ENCODE assay signal across 21 mouse cellular contexts in genomic region chr10:122851267-122852160, GRCm38 (mm10).
DNase-seq lines count a peak whose midpoint lies in the region; ATAC-seq lines count a peak whose summit lies in the region.
"Had no signal": no experiment of that assay in that cellular context is flagged by ENCODE, and none has a peak within 500 bp of the region (broad histone marks: within the 10 kb centered on the region; RNA-seq: fewer than 3 reads in every experiment).

No protein-coding gene starts in this region.

- H3K27me3 ChIP-seq in limb, embryonic 15.5 days: no peaks in the 10 kb centered on the region
- no peaks in the 10 kb centered on the region for H3K27me3 ChIP-seq in limb, embryonic 10.5 days (ENCODE audit: low read depth, poor library complexity, severe bottlenecking)
- H3K27me3 ChIP-seq: embryonic facial prominence, embryonic 12.5 days; liver, embryonic 12.5 days; midbrain, embryonic 15.5 days had no signal

- H3K9me3 ChIP-seq in limb, embryonic 15.5 days: no peaks in the 10 kb centered on the region
- no peaks in the 10 kb centered on the region for H3K9me3 ChIP-seq in limb, embryonic 10.5 days (replicated peaks)
- H3K9me3 ChIP-seq: embryonic facial prominence, embryonic 12.5 days; hindbrain, embryonic 10.5 days; liver, embryonic 12.5 days; midbrain, embryonic 15.5 days had no signal

- 60% methylated on average over 16 of the region's 16 CpGs for WGBS in limb, embryonic 15.5 days
- 91% methylated on average over 16 of the region's 16 CpGs for WGBS in limb, embryonic 10.5 days

- no peak overlapping the region for H3K4me3 ChIP-seq in limb, embryonic 15.5 days
- H3K4me3 ChIP-seq in limb, embryonic 10.5 days: no peak overlapping the region
- H3K4me3 ChIP-seq: embryonic facial prominence, embryonic 12.5 days; hindbrain, embryonic 10.5 days; liver, embryonic 12.5 days; midbrain, embryonic 15.5 days; myocyte had no signal

- no peak for ATAC-seq in limb, embryonic 15.5 days (ENCODE audit: insufficient number of reproducible peaks, low FRiP score, low TSS enrichment, low read depth)
- ATAC-seq: forebrain, embryonic 14.5 days; liver, embryonic 12.5 days; midbrain, embryonic 15.5 days had no signal

- peak overlapping the region; percentile 43 for H3K27ac ChIP-seq in limb, embryonic 15.5 days
- H3K27ac ChIP-seq in limb, embryonic 10.5 days: no peak overlapping the region
- H3K27ac ChIP-seq: embryonic facial prominence, embryonic 12.5 days; hindbrain, embryonic 10.5 days; kidney, postnatal 0 days; liver, embryonic 12.5 days; midbrain, embryonic 15.5 days had no signal

- peak; percentile 48 to 64 for DNase-seq in heart, adult 18-20 months
- DNase-seq in heart, postnatal 25 days (ENCODE audit: low spot score): no peak
- no peak for DNase-seq in limb, embryonic 10.5 days (ENCODE audit: low spot score)
- DNase-seq in left cerebral cortex, adult 9 months (ENCODE audit: low spot score in 2 of 2): peak; percentile 36 to 73
- DNase-seq in right cerebral cortex, postnatal 36 days (ENCODE audit: low spot score in 2 of 2): peak; percentile 34 to 72
- no peak for DNase-seq in layer of hippocampus, postnatal 14 days (ENCODE audit: low spot score in 2 of 2)
- DNase-seq: adrenal gland, adult 8-10 months; cerebellum, adult 9-10 months; gastrocnemius, postnatal 25 days; kidney, adult 18-20 months; lung, adult 2 months; lung, postnatal 36 days; thymus, postnatal 14 days had no signal

- H3K9ac ChIP-seq in limb, embryonic 15.5 days: no peak overlapping the region
- H3K9ac ChIP-seq: embryonic facial prominence, embryonic 12.5 days; liver, embryonic 12.5 days; midbrain, embryonic 15.5 days had no signal

- intact Hi-C loops in heart, postnatal 25 days (cut with DNase I): no loop called here

- peaks cover 40% of the 10 kb centered on the region for H3K4me1 ChIP-seq in limb, embryonic 15.5 days
- H3K4me1 ChIP-seq in limb, embryonic 10.5 days: peaks cover 29% of the 10 kb centered on the region

- H3K4me2 ChIP-seq in limb, embryonic 15.5 days: no peak overlapping the region
- H3K4me2 ChIP-seq: embryonic facial prominence, embryonic 12.5 days; liver, embryonic 12.5 days; midbrain, embryonic 15.5 days had no signal

- H3K36me3 ChIP-seq in limb, embryonic 15.5 days: no peaks in the 10 kb centered on the region
- H3K36me3 ChIP-seq in limb, embryonic 10.5 days: no peaks in the 10 kb centered on the region
- H3K36me3 ChIP-seq: embryonic facial prominence, embryonic 12.5 days; hindbrain, embryonic 10.5 days; liver, embryonic 12.5 days; midbrain, embryonic 15.5 days had no signal

Comparison
In these comparisons a context has a peak if more than half of its experiments do, and no peak if none do; other contexts are left out.
1. DNase-seq: peak in heart, adult 18-20 months (2 of 2), left cerebral cortex, adult 9 months (2 of 2) and right cerebral cortex, postnatal 36 days (2 of 2); none in heart, postnatal 25 days (single experiment), limb, embryonic 10.5 days (single experiment) and layer of hippocampus, postnatal 14 days (0 of 2).